Mouse (Mus musculus) erythroblast, embryonic 14.5 days (primary cell): Measurements from ENCODE around the gene Fli1.

ENCODE experiments used
- GATA1 ChIP-seq: IDR thresholded peaks from 2 replicates; pipeline ENCODE4 v1.6.1; 2012; ENCODE audit warnings: low read length, inconsistent platforms, mixed read lengths
- TAL1 ChIP-seq: IDR thresholded peaks from 3 replicates; pipeline ENCODE4 v1.6.1; 2012; ENCODE audit warnings: low read length, inconsistent platforms, mixed read lengths

GRCm38 (mm10) chr9:32578411-32578810 is 35.8 kb upstream of the Fli1 start:
- TF ChIP-seq GATA1 (no peak), TAL1 (no peak)
